Mouse (Mus musculus): ENCODE results near the gene Usp29.
"Not testable (repeated sequence)": the region's sequence is repeated elsewhere in the genome, so short reads cannot be mapped to it uniquely, and the experiment has no call there.

DNA sequence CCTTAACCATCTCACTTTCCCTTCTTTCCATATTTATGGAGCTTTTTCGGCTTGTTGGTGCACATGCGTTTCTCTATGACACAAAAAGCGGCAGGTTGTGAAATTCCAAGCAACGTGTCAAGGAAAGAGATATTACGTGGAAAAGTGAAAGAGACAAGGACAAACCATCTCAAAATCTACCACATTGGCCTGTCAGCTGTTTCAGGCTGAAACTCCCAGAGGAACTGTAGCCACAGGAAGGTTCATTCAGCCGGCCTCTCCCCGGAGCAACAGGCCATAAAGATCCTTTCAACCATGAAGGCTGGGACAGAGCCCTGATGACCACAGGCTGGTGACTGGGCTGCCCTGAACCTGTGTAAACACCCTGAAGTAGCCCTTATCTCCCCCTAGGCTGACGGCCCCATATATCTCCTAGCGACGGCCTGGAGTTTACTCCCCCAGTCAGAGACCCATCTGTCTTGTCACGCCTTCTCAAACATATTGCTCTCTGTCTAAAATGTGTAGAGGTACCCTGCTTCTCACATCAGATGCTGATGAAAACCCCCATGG is 43.6 kb downstream of the Usp29 start:
- TF ChIP-seq POLR2A (IDR thresholded peaks at IDR 0.05; ENCODE audit: borderline replicate concordance, insufficient read depth, low read length); CTCF (IDR thresholded peaks at IDR 0.05; ENCODE audit: borderline replicate concordance, insufficient read depth, low read depth, low read length): not testable (repeated sequence)

All from cerebellum, adult 2 months (tissue).